Mouse (Mus musculus): ENCODE results near the gene Ada. TPM values are rescaled to one million over a fixed set of nuclear protein-coding genes. Genes with fewer than 3 reads are reported as not detected.

Gene Ada
- total and polyA plus RNA-seq, 2 experiments: 0.80 to 1.9 TPM

DNA sequence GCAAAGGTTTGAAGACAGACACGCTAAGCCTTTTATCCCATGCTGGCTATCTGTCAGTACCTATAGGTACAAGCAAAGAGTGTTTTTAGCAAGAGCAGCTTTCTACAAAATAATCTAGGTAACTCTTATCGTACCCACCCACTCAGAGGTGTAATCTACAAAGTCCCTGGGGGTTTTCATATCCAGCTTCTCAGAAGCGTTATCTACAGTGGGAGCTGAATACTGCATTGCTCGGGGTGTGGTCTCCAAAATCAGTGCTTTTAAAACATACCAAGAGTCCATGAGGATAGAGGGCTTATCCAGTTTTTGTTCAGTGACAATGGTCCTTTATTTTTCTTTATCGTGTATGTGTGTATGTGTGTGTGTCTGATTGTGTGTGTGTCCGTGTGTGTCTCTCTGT lies 33.3 kb upstream of the Ada start:
- no peak overlapping the region for H3K4me3 ChIP-seq (ENCODE audit: insufficient read depth, low read depth, low read length)
- H3K27ac ChIP-seq (replicated peaks; ENCODE audit: insufficient read depth, low read depth, low read length): no peak overlapping the region
- DNase-seq (ENCODE audit: extremely low read depth, low read depth, low spot score): no peak
- H3K4me1 ChIP-seq (ENCODE audit: control insufficient read depth, insufficient read depth, low read length): no peaks in the 10 kb centered on the region
- TF ChIP-seq CTCF (IDR thresholded peaks at IDR 0.05; ENCODE audit: low read depth, low read length) (no peak), POLR2A (IDR thresholded peaks at IDR 0.05; ENCODE audit: extremely low read depth, insufficient read depth, low read length) (no peak)
- H3K79me2 ChIP-seq (ENCODE audit: control insufficient read depth, insufficient read depth, low read length): no peaks in the 10 kb centered on the region
- H3K36me3 ChIP-seq (ENCODE audit: control insufficient read depth, insufficient read depth, low read length): no peaks in the 10 kb centered on the region
- WGBS: 86% methylated on average over 6 of the region's 6 CpGs
- H3K9ac ChIP-seq (ENCODE audit: low read depth, low read length): no peak overlapping the region
- no peaks in the 10 kb centered on the region for H3K27me3 ChIP-seq (ENCODE audit: control insufficient read depth, insufficient read depth, low read length)

DNA sequence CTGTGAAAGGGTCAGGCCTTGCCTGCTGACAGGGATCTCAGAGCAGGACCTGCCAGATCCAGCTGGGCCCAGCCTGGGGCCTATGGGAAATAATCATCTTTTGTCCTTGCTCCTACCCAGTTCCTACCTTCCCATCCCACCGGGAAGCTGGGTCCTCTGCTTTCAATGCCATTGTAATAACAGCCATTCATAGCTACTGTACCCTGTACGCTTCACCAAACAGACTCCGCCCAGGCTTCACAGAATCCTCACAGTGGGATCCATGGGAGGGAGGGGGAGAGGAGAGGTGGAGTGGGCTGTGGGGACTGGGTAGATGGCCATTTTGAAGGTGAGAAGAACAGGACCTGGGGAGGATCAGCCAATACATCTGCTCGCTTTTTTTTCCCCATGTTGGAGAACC lies 28.9 kb upstream of the Ada start:
- 93% methylated on average over 4 of the region's 4 CpGs for WGBS
- no peaks in the 10 kb centered on the region for H3K79me2 ChIP-seq (ENCODE audit: control insufficient read depth, insufficient read depth, low read length)
- H3K27ac ChIP-seq (replicated peaks; ENCODE audit: insufficient read depth, low read depth, low read length): no peak overlapping the region
- H3K4me3 ChIP-seq (ENCODE audit: insufficient read depth, low read depth, low read length): no peak overlapping the region
- H3K36me3 ChIP-seq (ENCODE audit: control insufficient read depth, insufficient read depth, low read length): no peaks in the 10 kb centered on the region
- H3K9ac ChIP-seq (ENCODE audit: low read depth, low read length): no peak overlapping the region
- TF ChIP-seq POLR2A (IDR thresholded peaks at IDR 0.05; ENCODE audit: extremely low read depth, insufficient read depth, low read length) (no peak), CTCF (IDR thresholded peaks at IDR 0.05; ENCODE audit: low read depth, low read length) (no peak)
- no peak for DNase-seq (ENCODE audit: extremely low read depth, low read depth, low spot score)
- H3K27me3 ChIP-seq (ENCODE audit: control insufficient read depth, insufficient read depth, low read length): no peaks in the 10 kb centered on the region
- no peaks in the 10 kb centered on the region for H3K4me1 ChIP-seq (ENCODE audit: control insufficient read depth, insufficient read depth, low read length)

DNA sequence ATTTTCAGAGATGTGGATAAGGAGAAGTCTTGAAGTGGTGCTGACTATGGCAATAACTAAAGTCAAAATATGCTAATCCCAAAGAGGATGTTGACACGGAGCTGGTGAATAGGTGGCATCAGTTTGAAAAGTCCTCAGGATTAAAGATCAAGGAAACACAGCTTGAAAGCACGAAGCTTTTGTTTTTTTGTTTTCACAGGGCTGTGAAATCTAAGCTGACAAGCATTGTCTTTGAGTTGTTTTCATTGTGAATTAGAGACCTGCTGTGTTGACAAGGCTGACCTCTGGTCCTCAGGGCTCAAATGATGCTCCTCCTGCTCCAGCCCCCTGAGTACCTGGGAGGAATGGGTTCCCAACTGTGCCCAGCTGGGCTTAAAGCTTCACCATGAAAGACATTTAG lies 27.0 kb upstream of the Ada start:
- H3K27me3 ChIP-seq (ENCODE audit: control insufficient read depth, insufficient read depth, low read length): no peaks in the 10 kb centered on the region
- TF ChIP-seq POLR2A (IDR thresholded peaks at IDR 0.05; ENCODE audit: extremely low read depth, insufficient read depth, low read length) (no peak), CTCF (IDR thresholded peaks at IDR 0.05; ENCODE audit: low read depth, low read length) (no peak)
- H3K9ac ChIP-seq (ENCODE audit: low read depth, low read length): no peak overlapping the region
- no peak overlapping the region for H3K27ac ChIP-seq (replicated peaks; ENCODE audit: insufficient read depth, low read depth, low read length)
- H3K36me3 ChIP-seq (ENCODE audit: control insufficient read depth, insufficient read depth, low read length): no peaks in the 10 kb centered on the region
- no peak overlapping the region for H3K4me3 ChIP-seq (ENCODE audit: insufficient read depth, low read depth, low read length)
- no peak for DNase-seq (ENCODE audit: extremely low read depth, low read depth, low spot score)
- no peaks in the 10 kb centered on the region for H3K79me2 ChIP-seq (ENCODE audit: control insufficient read depth, insufficient read depth, low read length)
- 31% methylated on average over 2 of the region's 2 CpGs for WGBS
- no peaks in the 10 kb centered on the region for H3K4me1 ChIP-seq (ENCODE audit: control insufficient read depth, insufficient read depth, low read length)

DNA sequence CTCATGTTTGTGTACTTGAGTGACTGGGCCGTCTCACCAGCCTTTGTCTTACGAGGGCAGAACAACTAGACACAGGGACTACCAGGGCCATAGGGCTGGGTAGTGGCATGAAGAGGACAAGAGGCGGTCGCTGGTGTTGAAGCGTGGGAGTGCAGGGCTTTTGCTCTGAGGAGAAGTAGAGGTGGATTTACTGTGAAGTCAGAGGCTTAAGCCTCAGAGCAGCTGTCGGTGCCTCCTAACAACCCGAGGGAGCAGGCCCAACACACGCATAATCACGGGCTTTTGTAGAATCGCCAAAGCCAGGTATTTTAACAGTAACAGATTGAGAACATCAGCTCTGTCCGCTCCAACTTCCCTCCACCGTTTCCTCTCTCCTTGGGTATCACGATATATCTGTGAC lies 26.6 kb upstream of the Ada start:
- TF ChIP-seq CTCF (IDR thresholded peaks at IDR 0.05; ENCODE audit: low read depth, low read length) (no peak), POLR2A (IDR thresholded peaks at IDR 0.05; ENCODE audit: extremely low read depth, insufficient read depth, low read length) (no peak)
- WGBS: 45% methylated on average over 13 of the region's 13 CpGs
- no peak for DNase-seq (ENCODE audit: extremely low read depth, low read depth, low spot score)
- no peak overlapping the region for H3K27ac ChIP-seq (replicated peaks; ENCODE audit: insufficient read depth, low read depth, low read length)
- no peaks in the 10 kb centered on the region for H3K4me1 ChIP-seq (ENCODE audit: control insufficient read depth, insufficient read depth, low read length)
- H3K27me3 ChIP-seq (ENCODE audit: control insufficient read depth, insufficient read depth, low read length): no peaks in the 10 kb centered on the region
- H3K4me3 ChIP-seq (ENCODE audit: insufficient read depth, low read depth, low read length): no peak overlapping the region
- H3K79me2 ChIP-seq (ENCODE audit: control insufficient read depth, insufficient read depth, low read length): no peaks in the 10 kb centered on the region
- no peaks in the 10 kb centered on the region for H3K36me3 ChIP-seq (ENCODE audit: control insufficient read depth, insufficient read depth, low read length)
- no peak overlapping the region for H3K9ac ChIP-seq (ENCODE audit: low read depth, low read length)

DNA sequence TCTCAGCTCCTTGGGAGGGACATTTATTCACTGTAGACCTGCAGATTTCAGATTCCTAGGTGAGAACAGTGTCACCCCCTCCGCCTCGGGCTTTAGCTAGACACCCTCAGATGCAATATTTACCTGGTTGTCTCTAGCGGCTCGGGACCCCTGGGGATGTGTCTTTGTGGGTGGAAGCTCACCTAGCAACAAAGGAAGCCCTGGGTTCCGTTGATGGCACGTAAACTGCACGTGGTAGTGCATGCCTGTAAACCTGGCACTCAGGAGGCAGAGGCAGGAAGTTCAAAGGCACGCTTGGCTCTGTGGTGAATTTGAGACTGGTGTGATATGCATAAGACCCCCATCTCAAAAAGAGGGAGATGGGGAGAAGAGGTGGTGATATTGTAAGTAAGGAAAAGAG lies 20.7 kb upstream of the Ada start:
- TF ChIP-seq CTCF (IDR thresholded peaks at IDR 0.05; ENCODE audit: low read depth, low read length) (no peak), POLR2A (IDR thresholded peaks at IDR 0.05; ENCODE audit: extremely low read depth, insufficient read depth, low read length) (no peak)
- DNase-seq (ENCODE audit: extremely low read depth, low read depth, low spot score): no peak
- H3K79me2 ChIP-seq (ENCODE audit: control insufficient read depth, insufficient read depth, low read length): no peaks in the 10 kb centered on the region
- WGBS: 82% methylated on average over 8 of the region's 8 CpGs
- H3K9ac ChIP-seq (ENCODE audit: low read depth, low read length): no peak overlapping the region
- H3K36me3 ChIP-seq (ENCODE audit: control insufficient read depth, insufficient read depth, low read length): no peaks in the 10 kb centered on the region
- no peaks in the 10 kb centered on the region for H3K4me1 ChIP-seq (ENCODE audit: control insufficient read depth, insufficient read depth, low read length)
- H3K4me3 ChIP-seq (ENCODE audit: insufficient read depth, low read depth, low read length): no peak overlapping the region
- no peak overlapping the region for H3K27ac ChIP-seq (replicated peaks; ENCODE audit: insufficient read depth, low read depth, low read length)
- no peaks in the 10 kb centered on the region for H3K27me3 ChIP-seq (ENCODE audit: control insufficient read depth, insufficient read depth, low read length)

DNA sequence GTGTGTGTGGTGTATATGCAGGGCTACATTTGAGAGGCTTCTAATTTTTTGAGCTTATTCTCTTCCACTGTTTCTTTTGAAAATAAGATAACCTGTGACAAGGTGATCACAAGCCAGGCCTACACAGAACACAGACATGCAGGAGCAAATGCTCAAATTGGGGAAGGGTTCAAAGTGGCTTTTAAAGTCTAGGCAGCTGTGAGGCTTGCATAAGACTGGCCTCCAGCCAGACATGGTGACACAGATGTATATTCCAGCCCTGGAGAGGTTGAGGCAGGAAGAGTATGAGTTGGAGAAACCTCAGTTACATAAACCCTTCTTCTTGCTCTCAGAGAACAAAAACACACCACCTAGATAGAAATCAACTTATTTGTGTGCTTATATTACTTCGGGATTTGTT lies 16.9 kb upstream of the Ada start:
- 80% methylated on average over 1 of the region's 1 CpGs for WGBS
- Histone ChIP-seq H3K27ac (replicated peaks; ENCODE audit: insufficient read depth, low read depth, low read length) (no peak overlapping the region), H3K36me3 (ENCODE audit: control insufficient read depth, insufficient read depth, low read length) (no peaks in the 10 kb centered on the region), H3K4me1 (ENCODE audit: control insufficient read depth, insufficient read depth, low read length) (no peaks in the 10 kb centered on the region), H3K4me3 (ENCODE audit: insufficient read depth, low read depth, low read length) (no peak overlapping the region), H3K27me3 (ENCODE audit: control insufficient read depth, insufficient read depth, low read length) (no peaks in the 10 kb centered on the region), H3K79me2 (ENCODE audit: control insufficient read depth, insufficient read depth, low read length) (no peaks in the 10 kb centered on the region), H3K9ac (ENCODE audit: low read depth, low read length) (no peak overlapping the region)
- TF ChIP-seq POLR2A (IDR thresholded peaks at IDR 0.05; ENCODE audit: extremely low read depth, insufficient read depth, low read length) (no peak), CTCF (IDR thresholded peaks at IDR 0.05; ENCODE audit: low read depth, low read length) (no peak)
- DNase-seq (ENCODE audit: extremely low read depth, low read depth, low spot score): no peak

Measured in liver, adult 2 months (tissue).